Mouse (Mus musculus): ENCODE measurements around the gene Tjap1. TPM values are rescaled to one million over a fixed set of nuclear protein-coding genes. Genes with fewer than 3 reads are reported as not detected.

Gene Tjap1
- polyA plus RNA-seq, 1 experiment from 2014 or later, result 47.4 TPM

- H3K27ac ChIP-seq (ENCODE audit: low read depth, low read length), result no peak overlapping the region
- peaks cover 3% of the 10 kb centered on the region for H3K4me1 ChIP-seq (replicated peaks; ENCODE audit: control insufficient read depth, insufficient read depth, low read length)
- WGBS, result 89% methylated on average over 13 of the region's 13 CpGs
- H3K27me3 ChIP-seq (ENCODE audit: control insufficient read depth, insufficient read depth, low read length), result no peaks in the 10 kb centered on the region
- no peak for DNase-seq (ENCODE audit: low spot score)
- ATAC-seq (ENCODE audit: low FRiP score), result no peak
- no peak overlapping the region for H3K9ac ChIP-seq (ENCODE audit: low read depth, low read length)
- no peak overlapping the region for H3K4me2 ChIP-seq (replicated peaks; ENCODE audit: low read depth, low read length)
- H3K36me3 ChIP-seq (ENCODE audit: control insufficient read depth, insufficient read depth, low read length), result peaks cover 33% of the 10 kb centered on the region
- H3K9me3 ChIP-seq (ENCODE audit: control insufficient read depth, low read length), result no peaks in the 10 kb centered on the region
- no peak overlapping the region for H3K4me3 ChIP-seq (ENCODE audit: low read depth, low read length)
Observed at GRCm38 (mm10) chr17:46242274-46242673, 40.6 kb downstream of the Tjap1 start.

- Histone ChIP-seq H3K4me3 (ENCODE audit: low read depth, low read length) (no peak overlapping the region), H3K4me2 (replicated peaks; ENCODE audit: low read depth, low read length) (no peak overlapping the region), H3K9ac (ENCODE audit: low read depth, low read length) (no peak overlapping the region), H3K27ac (ENCODE audit: low read depth, low read length) (no peak overlapping the region), H3K36me3 (ENCODE audit: control insufficient read depth, insufficient read depth, low read length) (peaks cover 37% of the 10 kb centered on the region), H3K27me3 (ENCODE audit: control insufficient read depth, insufficient read depth, low read length) (no peaks in the 10 kb centered on the region), H3K4me1 (replicated peaks; ENCODE audit: control insufficient read depth, insufficient read depth, low read length) (no peaks in the 10 kb centered on the region; the same call in 1 of the 2 replicates), H3K9me3 (ENCODE audit: control insufficient read depth, low read length) (no peaks in the 10 kb centered on the region)
- ATAC-seq (ENCODE audit: low FRiP score) (no peak), DNase-seq (ENCODE audit: low spot score) (no peak)
- 86% methylated on average over 11 of the region's 11 CpGs for WGBS
Observed at GRCm38 (mm10) chr17:46241471-46241870, 41.4 kb downstream of the Tjap1 start.

- H3K27me3 ChIP-seq (ENCODE audit: control insufficient read depth, insufficient read depth, low read length), result no peaks in the 10 kb centered on the region
- H3K27ac ChIP-seq (ENCODE audit: low read depth, low read length), result no peak overlapping the region
- H3K9me3 ChIP-seq (ENCODE audit: control insufficient read depth, low read length), result no peaks in the 10 kb centered on the region
- H3K4me3 ChIP-seq (ENCODE audit: low read depth, low read length), result no peak overlapping the region
- H3K4me1 ChIP-seq (replicated peaks; ENCODE audit: control insufficient read depth, insufficient read depth, low read length), result no peaks in the 10 kb centered on the region
- H3K4me2 ChIP-seq (replicated peaks; ENCODE audit: low read depth, low read length), result no peak overlapping the region
- H3K9ac ChIP-seq (ENCODE audit: low read depth, low read length), result no peak overlapping the region
- H3K36me3 ChIP-seq (ENCODE audit: control insufficient read depth, insufficient read depth, low read length), result peaks cover 31% of the 10 kb centered on the region; the same call in 1 of the 2 replicates
- ATAC-seq (ENCODE audit: low FRiP score) (no peak), DNase-seq (ENCODE audit: low spot score) (no peak)
- 95% methylated on average over 15 of the region's 15 CpGs for WGBS
Observed at GRCm38 (mm10) chr17:46239516-46240114, 43.2 kb downstream of the Tjap1 start.

- no peaks in the 10 kb centered on the region for H3K27me3 ChIP-seq (ENCODE audit: control insufficient read depth, insufficient read depth, low read length)
- H3K4me2 ChIP-seq (replicated peaks; ENCODE audit: low read depth, low read length), result no peak overlapping the region
- DNase-seq (ENCODE audit: low spot score) (no peak), ATAC-seq (ENCODE audit: low FRiP score) (no peak)
- 88% methylated on average over 5 of the region's 5 CpGs for WGBS
- no peak overlapping the region for H3K27ac ChIP-seq (ENCODE audit: low read depth, low read length)
- H3K4me1 ChIP-seq (replicated peaks; ENCODE audit: control insufficient read depth, insufficient read depth, low read length), result no peaks in the 10 kb centered on the region
- no peak overlapping the region for H3K9ac ChIP-seq (ENCODE audit: low read depth, low read length)
- peaks cover 25% of the 10 kb centered on the region; the same call in 1 of the 2 replicates for H3K36me3 ChIP-seq (ENCODE audit: control insufficient read depth, insufficient read depth, low read length)
- H3K9me3 ChIP-seq (ENCODE audit: control insufficient read depth, low read length), result no peaks in the 10 kb centered on the region
- H3K4me3 ChIP-seq (ENCODE audit: low read depth, low read length), result no peak overlapping the region
Observed at GRCm38 (mm10) chr17:46237480-46237879, 45.3 kb downstream of the Tjap1 start.

- ATAC-seq (ENCODE audit: low FRiP score), result no peak
- Histone ChIP-seq H3K9ac (ENCODE audit: low read depth, low read length) (no peak overlapping the region), H3K9me3 (ENCODE audit: control insufficient read depth, low read length) (no peaks in the 10 kb centered on the region), H3K4me1 (replicated peaks; ENCODE audit: control insufficient read depth, insufficient read depth, low read length) (no peaks in the 10 kb centered on the region), H3K4me3 (ENCODE audit: low read depth, low read length) (no peak overlapping the region), H3K36me3 (ENCODE audit: control insufficient read depth, insufficient read depth, low read length) (peaks cover 23% of the 10 kb centered on the region; the same call in 1 of the 2 replicates), H3K27me3 (ENCODE audit: control insufficient read depth, insufficient read depth, low read length) (no peaks in the 10 kb centered on the region), H3K4me2 (replicated peaks; ENCODE audit: low read depth, low read length) (no peak overlapping the region), H3K27ac (ENCODE audit: low read depth, low read length) (no peak overlapping the region)
- no peak for DNase-seq (ENCODE audit: low spot score)
- 95% methylated on average over 6 of the region's 6 CpGs for WGBS
Observed at GRCm38 (mm10) chr17:46237079-46237478, 45.7 kb downstream of the Tjap1 start.

- WGBS, result 85% methylated on average over 1 of the region's 1 CpGs
- Histone ChIP-seq H3K4me3 (ENCODE audit: low read depth, low read length) (no peak overlapping the region), H3K27me3 (ENCODE audit: control insufficient read depth, insufficient read depth, low read length) (no peaks in the 10 kb centered on the region)
Observed at GRCm38 (mm10) chr17:46236067-46236466, 46.8 kb downstream of the Tjap1 start.

GRCm38 (mm10) chr17:46227576-46227975 is 55.2 kb downstream of the Tjap1 start:
- no peaks in the 10 kb centered on the region for H3K9me3 ChIP-seq (ENCODE audit: control insufficient read depth, low read length)
- H3K4me2 ChIP-seq (replicated peaks; ENCODE audit: low read depth, low read length), result no peak overlapping the region
- no peaks in the 10 kb centered on the region for H3K27me3 ChIP-seq (ENCODE audit: control insufficient read depth, insufficient read depth, low read length)
- peaks cover 13% of the 10 kb centered on the region; the same call in 1 of the 2 replicates for H3K36me3 ChIP-seq (ENCODE audit: control insufficient read depth, insufficient read depth, low read length)
- WGBS, result 85% methylated on average over 7 of the region's 7 CpGs
- H3K4me1 ChIP-seq (replicated peaks; ENCODE audit: control insufficient read depth, insufficient read depth, low read length), result no peaks in the 10 kb centered on the region
- DNase-seq (ENCODE audit: low spot score) (no peak), ATAC-seq (ENCODE audit: low FRiP score) (no peak)
- no peak overlapping the region for H3K4me3 ChIP-seq (ENCODE audit: low read depth, low read length)
- H3K27ac ChIP-seq (ENCODE audit: low read depth, low read length), result no peak overlapping the region
- H3K9ac ChIP-seq (ENCODE audit: low read depth, low read length), result no peak overlapping the region

More at GRCm38 (mm10) chr17:46236067-46236466, 46.8 kb downstream of the Tjap1 start:
- H3K27ac ChIP-seq (ENCODE audit: low read depth, low read length), result no peak overlapping the region
- no peak for DNase-seq (ENCODE audit: low spot score)
- no peak overlapping the region for H3K9ac ChIP-seq (ENCODE audit: low read depth, low read length)
- H3K4me1 ChIP-seq (replicated peaks; ENCODE audit: control insufficient read depth, insufficient read depth, low read length), result no peaks in the 10 kb centered on the region
- 0 out of 2 replicates have a peak, but pooled peaks cover 17% of the 10 kb centered on the region for H3K36me3 ChIP-seq (ENCODE audit: control insufficient read depth, insufficient read depth, low read length)
- no peak for ATAC-seq (ENCODE audit: low FRiP score)
- H3K9me3 ChIP-seq (ENCODE audit: control insufficient read depth, low read length), result no peaks in the 10 kb centered on the region
- H3K4me2 ChIP-seq (replicated peaks; ENCODE audit: low read depth, low read length), result no peak overlapping the region

- no peaks in the 10 kb centered on the region for H3K9me3 ChIP-seq (ENCODE audit: control insufficient read depth, low read length)
- no peak overlapping the region for H3K4me3 ChIP-seq (ENCODE audit: low read depth, low read length)
- H3K9ac ChIP-seq (ENCODE audit: low read depth, low read length), result no peak overlapping the region
- 95% methylated on average over 3 of the region's 3 CpGs for WGBS
- peaks cover 13% of the 10 kb centered on the region for H3K36me3 ChIP-seq (ENCODE audit: control insufficient read depth, insufficient read depth, low read length)
- no peak for DNase-seq (ENCODE audit: low spot score)
- no peaks in the 10 kb centered on the region for H3K27me3 ChIP-seq (ENCODE audit: control insufficient read depth, insufficient read depth, low read length)
- no peak overlapping the region for H3K27ac ChIP-seq (ENCODE audit: low read depth, low read length)
- H3K4me1 ChIP-seq (replicated peaks; ENCODE audit: control insufficient read depth, insufficient read depth, low read length), result no peaks in the 10 kb centered on the region
- no peak for ATAC-seq (ENCODE audit: low FRiP score)
- H3K4me2 ChIP-seq (replicated peaks; ENCODE audit: low read depth, low read length), result no peak overlapping the region
Observed at GRCm38 (mm10) chr17:46221601-46222000, 61.2 kb downstream of the Tjap1 start.

GRCm38 (mm10) chr17:46210550-46210949 is 72.3 kb downstream of the Tjap1 start:
- ATAC-seq (ENCODE audit: low FRiP score), result no peak
- Histone ChIP-seq H3K9ac (ENCODE audit: low read depth, low read length) (no peak overlapping the region), H3K27me3 (ENCODE audit: control insufficient read depth, insufficient read depth, low read length) (no peaks in the 10 kb centered on the region), H3K9me3 (ENCODE audit: control insufficient read depth, low read length) (no peaks in the 10 kb centered on the region), H3K36me3 (ENCODE audit: control insufficient read depth, insufficient read depth, low read length) (peaks cover 13% of the 10 kb centered on the region; the same call in 1 of the 2 replicates), H3K27ac (ENCODE audit: low read depth, low read length) (no peak overlapping the region), H3K4me1 (replicated peaks; ENCODE audit: control insufficient read depth, insufficient read depth, low read length) (no peaks in the 10 kb centered on the region), H3K4me2 (replicated peaks; ENCODE audit: low read depth, low read length) (no peak overlapping the region), H3K4me3 (ENCODE audit: low read depth, low read length) (no peak overlapping the region)
- DNase-seq (ENCODE audit: low spot score), result no peak
- 93% methylated on average over 3 of the region's 3 CpGs for WGBS

All from hindbrain, embryonic 11.5 days (tissue).